In the genomic region with DNA sequence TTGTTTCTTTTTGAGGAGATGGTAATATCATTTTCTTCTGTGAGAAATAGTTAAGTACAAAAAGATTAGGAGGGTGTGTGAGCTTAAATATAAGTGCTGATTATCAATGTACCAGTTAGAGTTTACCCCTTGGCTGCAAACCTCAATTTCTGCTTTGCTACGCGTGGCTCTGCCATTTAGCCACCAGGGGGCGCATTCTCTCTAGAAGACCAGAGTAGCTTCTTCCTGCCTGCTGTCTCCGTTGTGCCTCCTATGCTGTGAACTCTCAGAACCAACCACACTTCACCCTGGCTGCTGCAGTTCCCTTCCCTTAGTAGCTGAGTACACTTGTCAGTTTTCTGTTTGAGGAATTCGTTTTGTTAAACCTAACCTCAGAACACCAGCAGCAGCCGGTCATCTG, we compare ENCODE assay signal across 9 mouse cellular contexts. TPM values are rescaled to one million over a fixed set of nuclear protein-coding genes. Genes with fewer than 3 reads are reported as not detected.
DNase-seq lines count a peak whose midpoint lies in the region; ATAC-seq and TF ChIP-seq lines count a peak whose summit lies in the region.
"Had no signal": no experiment of that assay in that cellular context is flagged by ENCODE, and none has a peak within 500 bp of the region (broad histone marks: within the 10 kb centered on the region; RNA-seq: fewer than 3 reads in every experiment).

No protein-coding gene starts in this region.

- H3K4me3 ChIP-seq in forebrain, postnatal 0 days (ENCODE audit: low read depth, low read length): no peak overlapping the region
- H3K4me3 ChIP-seq in forebrain, embryonic 13.5 days: no peak overlapping the region
- H3K4me3 ChIP-seq in ES-Bruce4 (ENCODE audit: low read depth, low read length): no peak overlapping the region

- peak; percentile 93 for TF ChIP-seq CTCF in forebrain, postnatal 0 days (IDR thresholded peaks at IDR 0.05; ENCODE audit: low read depth)
- TF ChIP-seq CTCF in ES-Bruce4 (IDR thresholded peaks at IDR 0.05; ENCODE audit: low read depth, low read length): peak; percentile 96

- 16% methylated on average over 6 of the region's 6 CpGs for WGBS in forebrain, postnatal 0 days
- 16% methylated on average over 6 of the region's 6 CpGs for WGBS in forebrain, embryonic 13.5 days

- no peaks in the 10 kb centered on the region for H3K36me3 ChIP-seq in forebrain, postnatal 0 days (ENCODE audit: insufficient read depth)
- H3K36me3 ChIP-seq in forebrain, embryonic 13.5 days (ENCODE audit: poor library complexity, severe bottlenecking): no peaks in the 10 kb centered on the region
- H3K36me3 ChIP-seq in ES-Bruce4 (ENCODE audit: control insufficient read depth, insufficient read depth, low read length, poor library complexity, severe bottlenecking): no peaks in the 10 kb centered on the region

- no peaks in the 10 kb centered on the region for H3K27me3 ChIP-seq in forebrain, postnatal 0 days (ENCODE audit: insufficient read depth, low read length)
- H3K27me3 ChIP-seq in forebrain, embryonic 13.5 days: no peaks in the 10 kb centered on the region
- H3K27me3 ChIP-seq in ES-Bruce4 (ENCODE audit: control insufficient read depth, insufficient read depth, low read length, poor library complexity, severe bottlenecking): no peaks in the 10 kb centered on the region

- no peak overlapping the region for H3K4me2 ChIP-seq in forebrain, postnatal 0 days (ENCODE audit: low read depth)
- no peak overlapping the region for H3K4me2 ChIP-seq in forebrain, embryonic 13.5 days

- H3K4me1 ChIP-seq in forebrain, postnatal 0 days (ENCODE audit: insufficient read depth): peaks cover 2% of the 10 kb centered on the region; the same call in 1 of the 2 replicates
- peaks cover 22% of the 10 kb centered on the region for H3K4me1 ChIP-seq in forebrain, embryonic 13.5 days
- no peaks in the 10 kb centered on the region for H3K4me1 ChIP-seq in ES-Bruce4 (ENCODE audit: control insufficient read depth, insufficient read depth, low read length)

- TF ChIP-seq EP300 in ES-Bruce4 (IDR thresholded peaks at IDR 0.05; ENCODE audit: insufficient read depth, low read depth, low read length): no peak

- H3K27ac ChIP-seq in forebrain, postnatal 0 days (ENCODE audit: low read depth, low read length): no peak overlapping the region
- no peak overlapping the region for H3K27ac ChIP-seq in forebrain, embryonic 13.5 days
- no peak overlapping the region for H3K27ac ChIP-seq in ES-Bruce4 (ENCODE audit: insufficient read depth, low read length)

- no peaks in the 10 kb centered on the region for H3K9me3 ChIP-seq in forebrain, postnatal 0 days (ENCODE audit: low read length)
- no peaks in the 10 kb centered on the region for H3K9me3 ChIP-seq in forebrain, embryonic 13.5 days (replicated peaks)
- no peaks in the 10 kb centered on the region for H3K9me3 ChIP-seq in ES-Bruce4 (replicated peaks; ENCODE audit: control insufficient read depth, insufficient read depth, low read length, poor library complexity, severe bottlenecking)

- no peak overlapping the region for H3K9ac ChIP-seq in forebrain, postnatal 0 days
- no peak overlapping the region for H3K9ac ChIP-seq in forebrain, embryonic 13.5 days
- no peak overlapping the region for H3K9ac ChIP-seq in ES-Bruce4 (ENCODE audit: low read depth, poor library complexity, severe bottlenecking)

- no peak for TF ChIP-seq POLR2A in ES-Bruce4 (IDR thresholded peaks at IDR 0.05; ENCODE audit: insufficient read depth, low read length)

- ATAC-seq in forebrain, postnatal 0 days: peak; percentile 65; the same call in 1 of the 2 replicates
- no peak; the same call in 1 of the 2 replicates for ATAC-seq in forebrain, embryonic 13.5 days

- peak; percentile 86 for DNase-seq in forebrain, postnatal 0 days
- peak; percentile 69 for DNase-seq in c-Kit-positive CD71-positive TER-119-positive erythroid progenitor cells, embryonic 14.5 days (ENCODE audit: low spot score)
- DNase-seq in gastrocnemius, postnatal 10 days: peak; percentile 78
- peak; percentile 70 to 80 for DNase-seq in kidney, postnatal 25 days
- peak; percentile 79 for DNase-seq in lung, postnatal 14 days
- peak; percentile 35 for DNase-seq in spleen, adult 12 weeks (ENCODE audit: low spot score)

RNA-seq across cellular contexts. Expression of a gene that starts 5.9 kb away (rescaled TPM):
- 24.1 and 33.0 TPM in 2 replicates for total RNA-seq in forebrain, postnatal 0 days (2014; rRNA removed)
- 43.4 and 43.9 TPM in 2 replicates for polyA plus RNA-seq in forebrain, postnatal 0 days (2015; fragmentation: Nextera tagmentation; extraction: Ambion mirVana)
- polyA plus RNA-seq in forebrain, embryonic 13.5 days (2015; fragmentation: Nextera tagmentation; extraction: Ambion mirVana): 69.7 and 70.0 TPM in 2 replicates
- polyA plus RNA-seq in ES-Bruce4 (2011; ENCODE audit: insufficient read depth, insufficient read length, low read depth, missing spikeins): 25.3 and 25.7 TPM in 2 replicates
- 1 to 10 TPM; 8.2 to 9.2 TPM for total RNA-seq in gastrocnemius, postnatal 10 days (2021)

RNA-seq across cellular contexts. Expression of a gene that starts 13.9 kb away (rescaled TPM):
- 61.3 and 78.8 TPM in 2 replicates for total RNA-seq in forebrain, postnatal 0 days (2014; rRNA removed)
- 114 and 134 TPM in 2 replicates for polyA plus RNA-seq in forebrain, postnatal 0 days (2015; fragmentation: Nextera tagmentation; extraction: Ambion mirVana)
- polyA plus RNA-seq in forebrain, embryonic 13.5 days (2015; fragmentation: Nextera tagmentation; extraction: Ambion mirVana): 152 and 157 TPM in 2 replicates
- polyA plus RNA-seq in ES-Bruce4 (2011; ENCODE audit: insufficient read depth, insufficient read length, low read depth, missing spikeins): 101 and 110 TPM in 2 replicates
- 10 to 100 TPM; 37.9 to 40.3 TPM for total RNA-seq in gastrocnemius, postnatal 10 days (2021)

RNA-seq across cellular contexts. Expression of a gene that starts 14.0 kb away (rescaled TPM):
- total RNA-seq in forebrain, postnatal 0 days (2014; rRNA removed): 23.2 and 28.0 TPM in 2 replicates
- 11.1 TPM in 2 replicates for polyA plus RNA-seq in forebrain, postnatal 0 days (2015; fragmentation: Nextera tagmentation; extraction: Ambion mirVana)
- polyA plus RNA-seq in forebrain, embryonic 13.5 days (2015; fragmentation: Nextera tagmentation; extraction: Ambion mirVana): 26.2 and 29.9 TPM in 2 replicates
- 14.5 and 16.0 TPM in 2 replicates for polyA plus RNA-seq in ES-Bruce4 (2011; ENCODE audit: insufficient read depth, insufficient read length, low read depth, missing spikeins)
- total RNA-seq in gastrocnemius, postnatal 10 days (2021): 1 to 10 TPM; 2.0 to 5.6 TPM

RNA-seq across cellular contexts. Expression of a gene that starts 14.6 kb away (rescaled TPM):
- 3.3 and 3.6 TPM in 2 replicates for total RNA-seq in forebrain, postnatal 0 days (2014; rRNA removed)
- 0.33 and 0.62 TPM in 2 replicates for polyA plus RNA-seq in forebrain, postnatal 0 days (2015; fragmentation: Nextera tagmentation; extraction: Ambion mirVana)
- 0.94 and 1.2 TPM in 2 replicates for polyA plus RNA-seq in forebrain, embryonic 13.5 days (2015; fragmentation: Nextera tagmentation; extraction: Ambion mirVana)
- polyA plus RNA-seq in ES-Bruce4 (2011; ENCODE audit: insufficient read depth, insufficient read length, low read depth, missing spikeins): 4.4 and 5.1 TPM in 2 replicates
- under 1 TPM; 0.31 to 0.45 TPM for total RNA-seq in gastrocnemius, postnatal 10 days (2021)
- polyA plus RNA-seq: liver, embryonic 16.5 days had no signal

RNA-seq across cellular contexts. Expression of a gene that starts 45.7 kb away (rescaled TPM):
- total RNA-seq in forebrain, postnatal 0 days (2014; rRNA removed): 3.8 and 4.7 TPM in 2 replicates
- polyA plus RNA-seq in forebrain, postnatal 0 days (2015; fragmentation: Nextera tagmentation; extraction: Ambion mirVana): 4.0 and 4.1 TPM in 2 replicates
- 0.12 and 0.26 TPM in 2 replicates for polyA plus RNA-seq in forebrain, embryonic 13.5 days (2015; fragmentation: Nextera tagmentation; extraction: Ambion mirVana)
- polyA plus RNA-seq in ES-Bruce4 (2011; ENCODE audit: insufficient read depth, insufficient read length, low read depth, missing spikeins): 0.31 and 1.4 TPM in 2 replicates
- 10 to 100 TPM in 1 of 2 experiments, under 1 TPM in 1; 0.33 to 10.5 TPM for total RNA-seq in gastrocnemius, postnatal 10 days (2021)
- polyA plus RNA-seq: liver, embryonic 16.5 days had no signal

Comparison
In these comparisons a context has a peak if more than half of its experiments do, and no peak if none do; other contexts are left out.
1. DNase-seq: peak in every context shown above with its lines; median percentile 86 in forebrain, postnatal 0 days; 79 in lung, postnatal 14 days; 78 in gastrocnemius, postnatal 10 days; 75 in kidney, postnatal 25 days; 69 in c-Kit-positive CD71-positive TER-119-positive erythroid progenitor cells, embryonic 14.5 days; 35 in spleen, adult 12 weeks.